Mouse (Mus musculus): ENCODE results near the gene Fam69b. TPM values are rescaled to one million over a fixed set of nuclear protein-coding genes. Genes with fewer than 3 reads are reported as not detected.
A peak's percentile ranks its signal among the peaks of the same experiment; 100 is the strongest.

Gene Fam69b
- 17.5 and 19.9 TPM in 2 replicates for total RNA-seq (2017)

DNA sequence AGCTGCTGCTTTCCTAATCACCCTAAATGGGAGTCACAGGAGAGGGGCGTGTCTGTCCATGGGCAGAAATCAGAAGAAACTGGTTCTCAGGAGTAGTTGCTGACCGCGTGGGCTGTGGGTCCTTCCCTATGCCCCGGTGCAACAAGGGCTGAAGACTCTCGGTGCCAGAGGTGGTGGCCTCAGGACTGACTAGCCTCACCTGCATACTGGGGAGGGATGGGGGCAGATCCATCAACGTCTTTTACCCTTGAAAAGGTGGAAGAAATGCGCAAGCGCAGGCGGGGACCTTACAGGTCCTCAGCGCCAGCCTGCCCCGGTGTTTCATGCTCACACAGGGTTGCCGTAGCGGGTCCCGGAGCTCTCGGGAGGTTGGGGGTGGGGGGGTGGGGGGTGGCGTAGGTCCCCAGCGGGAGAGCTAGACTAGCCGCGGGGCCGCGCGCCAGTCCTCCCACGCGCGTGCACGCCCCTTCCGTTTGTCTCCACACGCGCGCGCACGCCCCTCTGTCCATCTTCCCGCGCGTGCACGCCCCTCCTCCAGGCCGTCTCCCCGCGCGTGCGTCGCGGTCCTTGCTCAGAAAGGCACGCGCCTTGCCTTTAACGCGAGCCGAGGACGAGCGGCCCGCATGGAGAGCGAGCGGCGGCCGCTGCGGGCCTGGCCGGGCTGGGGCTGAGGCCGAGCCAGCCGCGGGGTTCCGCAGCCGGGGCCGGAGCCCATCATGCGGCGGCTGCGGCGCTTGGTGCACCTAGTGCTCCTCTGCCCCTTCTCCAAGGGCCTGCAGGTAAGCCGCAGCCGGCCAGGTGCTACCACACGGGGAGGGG lies at the start of gene Fam69b:
TSS of gene Fam69b (plus strand) at position 537 of the 819 bp plus-strand sequence.
- ATAC-seq (replicated peaks; ENCODE audit: low read depth, poor library complexity, severe bottlenecking) = peak; percentile 46; the same call in 1 of the 2 replicates

DNA sequence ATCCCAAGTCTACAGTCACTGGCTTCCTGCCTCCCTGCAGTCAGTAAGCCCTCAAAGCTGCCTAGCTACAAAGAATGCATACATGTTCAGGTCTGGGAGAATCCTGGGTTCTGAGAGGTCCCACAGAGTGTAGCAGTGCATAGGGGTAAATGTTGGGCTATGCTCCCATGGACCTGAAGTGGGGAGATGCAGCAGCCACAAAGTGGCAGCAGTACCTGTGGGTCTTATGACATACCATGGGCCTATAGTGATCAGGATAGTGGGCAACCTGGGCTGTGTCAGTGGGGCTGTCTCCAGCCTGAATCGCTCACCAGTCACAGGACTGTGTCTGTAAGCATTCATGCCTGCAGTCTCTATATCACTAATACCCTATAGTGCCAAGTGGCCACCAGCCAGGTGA lies 48.5 kb upstream of the Fam69b start, which contains the start of gene Egfl7:
TSS of gene Egfl7 (plus strand) at position 301 of the 400 bp plus-strand sequence.
- no peak for ATAC-seq (replicated peaks; ENCODE audit: low read depth, poor library complexity, severe bottlenecking)

DNA sequence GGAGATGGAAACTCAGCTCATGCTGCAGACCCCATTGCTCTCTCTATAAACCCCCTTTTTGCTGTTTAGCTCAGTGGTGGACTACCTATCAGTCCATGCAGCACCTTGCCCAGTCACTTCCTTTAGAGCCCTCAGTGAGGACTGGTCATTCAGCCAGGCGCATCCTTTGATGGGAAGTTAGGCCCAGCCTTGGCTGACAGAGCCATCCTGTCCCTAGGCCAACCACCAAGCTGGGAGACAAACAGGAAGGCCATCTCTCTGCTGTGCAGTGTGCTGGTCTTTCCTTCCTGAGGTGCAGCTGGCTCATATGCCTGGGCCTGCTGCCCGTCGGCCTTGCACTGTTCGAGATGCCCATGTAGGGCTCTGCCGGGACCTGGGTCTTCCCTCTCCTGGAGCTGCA lies 47.5 kb upstream of the Fam69b start:
- no peak for ATAC-seq (replicated peaks; ENCODE audit: low read depth, poor library complexity, severe bottlenecking)

DNA sequence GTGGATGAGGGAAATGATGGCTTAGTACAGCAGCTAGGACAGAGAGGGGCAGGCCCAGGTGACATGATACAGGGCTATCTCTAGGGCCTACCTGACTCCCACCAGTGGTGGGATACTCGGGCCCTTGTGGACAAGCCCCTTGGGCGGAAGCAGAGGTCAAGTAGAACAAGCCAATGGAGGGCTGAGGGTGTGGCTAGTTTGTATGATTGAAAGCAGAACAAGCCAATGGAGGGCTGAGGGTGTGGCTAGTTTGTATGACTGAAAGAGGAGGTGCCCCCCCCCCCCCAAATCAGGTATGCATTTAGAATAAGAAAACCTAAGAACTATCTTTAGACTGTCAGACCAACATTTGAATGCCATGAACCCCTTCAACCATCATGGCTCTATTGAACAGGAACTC lies 46.1 kb upstream of the Fam69b start:
- no peak for ATAC-seq (replicated peaks; ENCODE audit: low read depth, poor library complexity, severe bottlenecking)

DNA sequence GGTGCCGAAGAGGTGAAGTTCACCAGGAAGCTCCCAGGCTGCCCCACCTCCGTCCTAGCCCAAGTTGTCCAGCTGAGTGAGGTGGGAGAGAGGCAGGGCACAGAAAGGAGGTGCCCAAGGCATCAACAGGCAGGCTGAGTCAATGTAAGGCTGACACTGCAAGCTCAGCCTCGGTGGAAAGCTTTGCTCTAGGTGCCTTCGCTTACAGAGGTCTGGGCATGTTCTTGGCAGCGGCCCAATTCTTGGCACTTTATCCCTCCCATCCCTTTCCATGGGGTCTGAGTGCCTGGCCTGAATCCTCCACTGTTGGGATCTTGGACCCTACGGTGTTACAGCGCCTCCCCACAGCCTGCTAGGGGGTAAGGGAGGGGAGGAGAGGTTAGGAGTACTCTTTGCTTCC lies 45.5 kb upstream of the Fam69b start:
- no peak for ATAC-seq (replicated peaks; ENCODE audit: low read depth, poor library complexity, severe bottlenecking)

DNA sequence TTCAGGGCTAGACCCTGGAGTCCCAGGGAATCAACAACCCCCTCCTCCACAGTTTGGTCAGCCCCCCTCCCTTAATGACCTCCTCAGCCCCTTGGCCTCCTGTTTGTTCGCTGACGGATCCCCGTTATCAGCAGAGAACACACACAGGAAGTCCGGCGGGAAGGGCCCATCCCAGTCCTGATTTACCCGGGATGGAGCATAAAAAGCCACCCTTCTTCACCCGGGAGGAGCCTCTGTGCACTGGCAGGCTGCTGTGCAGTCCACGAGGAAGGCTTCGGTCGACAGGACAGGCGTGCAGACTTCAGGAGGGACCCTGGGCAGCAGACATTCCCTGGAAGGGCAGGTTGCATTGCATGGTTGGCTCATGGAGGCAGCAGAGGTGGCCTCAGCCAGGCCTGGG lies 44.6 kb upstream of the Fam69b start:
- no peak for ATAC-seq (replicated peaks; ENCODE audit: low read depth, poor library complexity, severe bottlenecking)

DNA sequence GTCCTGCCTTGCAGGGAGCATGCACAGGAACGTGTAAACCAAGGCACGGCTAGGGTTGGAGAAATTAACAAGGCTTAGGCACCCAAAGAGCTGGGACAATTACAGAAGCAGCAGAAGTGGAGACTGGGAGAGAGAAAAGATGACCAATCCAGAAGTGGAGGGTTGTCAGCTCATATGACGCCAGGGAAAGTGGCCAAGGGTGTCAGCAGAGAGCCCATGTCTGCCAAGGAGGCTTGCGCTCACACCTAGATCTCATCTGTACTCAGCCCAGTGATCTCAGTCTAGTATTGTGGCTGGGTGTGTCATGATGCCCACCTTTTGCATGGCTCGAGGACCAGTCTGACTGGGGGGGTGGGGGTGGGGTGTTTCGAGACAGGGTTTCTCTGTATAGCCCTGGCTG lies 42.5 kb upstream of the Fam69b start:
- no peak for ATAC-seq (replicated peaks; ENCODE audit: low read depth, poor library complexity, severe bottlenecking)

DNA sequence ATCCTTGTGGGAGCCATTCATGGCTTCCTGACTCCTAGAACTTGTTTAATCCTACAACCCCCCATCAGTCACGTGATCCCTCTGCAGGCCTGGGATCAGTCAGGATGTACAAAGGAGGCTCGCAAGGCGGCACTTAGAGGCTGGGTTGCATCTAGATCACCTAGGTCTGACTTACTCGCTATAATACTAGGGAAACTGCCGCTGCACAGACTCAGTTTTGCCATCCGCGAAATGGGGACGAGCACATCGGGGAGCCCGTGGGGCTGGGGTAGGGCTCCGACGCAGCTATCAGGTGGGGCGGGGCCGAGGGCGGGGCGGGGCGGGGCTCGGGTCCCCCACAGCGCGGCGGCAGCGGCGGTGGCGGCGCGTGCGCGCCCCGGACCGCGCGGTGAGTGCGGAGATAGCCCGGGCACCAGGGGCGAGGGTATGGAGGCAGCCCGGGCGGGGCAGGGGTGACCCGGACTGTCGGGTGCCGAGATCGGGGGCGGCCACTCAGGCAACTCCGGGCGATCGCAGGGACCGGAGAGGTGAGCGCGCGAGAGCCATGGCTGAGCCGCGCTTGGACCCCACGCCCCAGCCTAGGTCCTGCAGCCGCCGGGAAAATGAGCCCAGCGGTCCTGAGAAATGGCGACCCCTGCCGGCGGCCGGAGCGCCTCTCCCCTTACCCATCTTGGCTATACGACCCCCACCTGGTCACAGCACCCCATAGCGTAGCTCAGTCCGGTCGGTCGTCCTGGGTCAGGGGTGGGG lies 41.8 kb upstream of the Fam69b start, which contains the start of gene Gm20532:
TSS of gene Gm20532 (plus strand) at position 346 of the 750 bp plus-strand sequence.
- ATAC-seq (replicated peaks; ENCODE audit: low read depth, poor library complexity, severe bottlenecking) = peak; percentile 17

DNA sequence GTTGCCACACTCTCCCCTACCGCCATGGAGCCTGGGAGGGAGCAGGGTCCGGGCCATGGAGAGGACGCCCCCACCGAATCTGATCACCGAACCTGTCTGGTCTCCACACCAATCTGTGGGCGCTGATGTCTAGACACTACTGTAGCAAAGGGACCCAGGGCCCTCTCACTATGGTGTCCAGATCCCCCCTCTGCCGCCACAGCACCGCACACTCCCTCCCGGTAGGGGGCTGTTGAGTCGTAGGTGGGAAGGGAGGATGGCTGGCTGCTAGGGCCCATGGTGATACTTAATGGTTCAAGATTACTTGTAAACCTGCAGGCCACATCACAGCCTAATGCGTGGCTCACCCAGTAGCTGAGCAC lies 41.2 kb upstream of the Fam69b start:
- ATAC-seq (replicated peaks; ENCODE audit: low read depth, poor library complexity, severe bottlenecking) = peak; percentile 61

DNA sequence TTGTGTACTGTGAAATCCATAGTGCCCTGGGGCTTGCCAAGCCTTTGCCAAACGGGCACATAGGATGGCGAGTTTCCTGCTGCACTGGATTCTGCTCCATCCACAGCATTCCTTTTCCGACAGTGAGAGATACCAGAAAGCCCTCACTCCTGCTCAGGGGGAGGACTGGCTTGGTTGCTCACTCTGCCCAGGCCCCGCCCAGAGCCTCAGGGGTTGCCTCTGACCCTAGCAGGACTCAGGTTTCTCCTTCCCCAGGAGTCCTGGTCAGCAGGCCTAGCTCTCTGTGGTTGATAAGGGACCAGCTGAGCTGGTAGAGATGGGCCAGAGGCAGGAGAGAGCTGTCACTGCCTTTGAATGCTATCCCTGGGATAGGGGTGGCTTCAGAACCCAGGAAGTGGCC lies 39.7 kb upstream of the Fam69b start:
- no peak for ATAC-seq (replicated peaks; ENCODE audit: low read depth, poor library complexity, severe bottlenecking)

DNA sequence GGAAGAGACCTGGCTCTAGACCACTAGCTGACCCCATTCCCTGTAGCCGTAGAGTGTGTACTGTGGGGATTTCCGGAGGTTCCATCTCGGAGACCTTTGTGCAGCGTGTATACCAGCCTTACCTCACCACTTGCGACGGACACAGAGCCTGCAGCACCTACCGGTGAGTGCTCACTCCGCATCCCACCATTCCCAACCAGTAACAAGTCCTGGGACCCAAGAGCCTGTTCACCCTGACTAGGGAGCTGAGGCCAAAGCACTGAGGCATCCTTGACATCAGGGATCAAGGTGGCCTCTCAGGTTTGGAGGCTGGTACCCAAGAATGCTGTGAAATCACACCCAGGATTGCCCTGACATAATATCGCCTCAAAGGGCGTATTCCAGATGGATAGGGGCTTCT lies 39.0 kb upstream of the Fam69b start:
- ATAC-seq (replicated peaks; ENCODE audit: low read depth, poor library complexity, severe bottlenecking) = no peak

DNA sequence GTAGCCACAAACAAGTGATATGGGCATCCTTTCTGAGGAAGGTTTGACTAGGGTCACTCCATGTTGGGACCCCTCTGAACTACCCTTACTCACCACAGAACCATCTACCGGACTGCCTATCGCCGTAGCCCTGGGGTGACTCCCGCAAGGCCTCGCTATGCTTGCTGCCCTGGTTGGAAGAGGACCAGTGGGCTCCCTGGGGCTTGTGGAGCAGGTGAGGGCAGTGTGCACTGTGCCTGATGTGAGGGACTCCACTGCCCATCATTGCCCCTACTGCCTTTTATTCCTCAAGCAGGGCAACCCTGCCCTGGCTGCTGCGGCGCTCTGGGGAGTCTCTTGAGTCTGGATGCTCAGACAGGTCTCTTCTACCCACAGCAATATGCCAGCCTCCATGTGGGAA lies 38.0 kb upstream of the Fam69b start:
- ATAC-seq (replicated peaks; ENCODE audit: low read depth, poor library complexity, severe bottlenecking) = no peak

DNA sequence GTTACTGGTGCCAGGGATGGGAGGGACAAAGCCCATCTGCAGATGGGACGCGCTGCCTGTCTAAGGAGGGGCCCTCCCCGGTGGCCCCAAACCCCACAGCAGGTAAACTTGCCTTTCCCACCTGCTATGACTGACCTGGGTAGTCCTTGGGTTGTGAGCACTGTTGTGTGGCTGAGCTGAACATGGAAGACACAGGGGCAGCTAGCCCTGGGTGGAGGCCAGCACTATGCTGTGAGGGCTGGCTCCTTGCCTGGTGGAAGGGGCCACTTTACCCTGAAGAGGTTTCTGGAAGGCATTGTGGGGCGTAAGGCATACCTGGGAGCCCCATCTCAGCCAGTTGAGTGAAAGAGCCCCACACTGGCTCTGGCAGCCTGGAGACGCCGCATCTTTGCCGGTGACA lies 37.3 kb upstream of the Fam69b start:
- no peak for ATAC-seq (replicated peaks; ENCODE audit: low read depth, poor library complexity, severe bottlenecking)

DNA sequence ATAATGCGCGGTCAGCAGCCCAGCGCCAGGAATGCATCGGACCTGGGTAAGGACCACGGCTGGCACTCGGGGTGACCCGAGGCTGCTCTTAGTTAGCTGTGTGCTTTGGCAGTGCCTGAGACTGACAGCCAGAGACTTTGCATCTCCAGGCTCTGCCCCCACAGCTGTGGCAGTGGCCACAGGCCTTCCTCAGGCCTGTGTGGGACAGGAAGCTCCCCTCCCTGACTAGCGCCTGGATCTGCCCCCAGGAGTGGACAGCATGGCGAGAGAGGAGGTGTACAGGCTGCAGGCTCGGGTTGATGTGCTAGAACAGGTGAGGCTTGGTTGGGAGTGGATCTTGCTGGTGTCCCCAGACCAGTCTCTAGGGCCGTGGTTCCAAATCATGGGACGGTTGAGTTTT lies 36.8 kb upstream of the Fam69b start:
- ATAC-seq (replicated peaks; ENCODE audit: low read depth, poor library complexity, severe bottlenecking) = no peak

DNA sequence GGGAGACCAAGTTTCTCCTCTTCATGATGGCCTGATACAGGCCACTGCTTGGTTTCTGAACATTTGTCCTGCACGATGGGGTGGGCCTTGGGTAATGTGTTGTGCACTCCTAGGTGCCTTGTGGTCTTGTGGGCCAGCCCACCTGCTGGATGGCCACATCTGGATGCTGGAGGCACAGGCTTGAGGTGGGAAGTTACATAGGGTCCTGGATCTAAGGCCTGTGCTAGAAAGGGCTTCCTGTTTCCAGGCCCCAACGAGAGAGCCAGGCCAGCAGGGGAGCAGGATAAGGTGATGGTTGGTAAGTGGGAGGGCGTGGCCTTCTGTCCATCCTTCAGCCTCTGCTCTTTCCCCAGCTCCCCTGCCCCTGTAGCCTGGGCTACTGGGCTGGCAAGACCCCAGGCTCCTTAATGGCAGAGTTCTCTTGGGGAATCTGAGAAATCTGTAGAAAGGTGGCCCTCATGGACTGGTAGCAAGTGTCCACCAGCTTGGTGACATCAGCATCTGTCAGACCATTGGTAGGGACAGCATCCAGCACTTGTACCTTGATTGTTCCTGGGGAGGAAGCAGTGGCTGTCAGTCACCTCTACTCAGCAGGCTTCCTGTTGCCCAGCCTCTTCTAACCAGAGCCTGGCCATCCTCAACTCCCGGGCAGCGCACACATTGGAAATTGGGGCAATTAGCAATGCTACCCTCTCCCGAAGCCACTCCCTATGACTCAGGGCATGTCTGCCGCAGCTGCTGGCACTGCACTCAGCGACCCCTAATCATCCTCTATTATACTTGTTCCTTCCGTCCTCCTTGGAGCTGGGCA lies 34.8 kb upstream of the Fam69b start:
- no peak for ATAC-seq (replicated peaks; ENCODE audit: low read depth, poor library complexity, severe bottlenecking)

DNA sequence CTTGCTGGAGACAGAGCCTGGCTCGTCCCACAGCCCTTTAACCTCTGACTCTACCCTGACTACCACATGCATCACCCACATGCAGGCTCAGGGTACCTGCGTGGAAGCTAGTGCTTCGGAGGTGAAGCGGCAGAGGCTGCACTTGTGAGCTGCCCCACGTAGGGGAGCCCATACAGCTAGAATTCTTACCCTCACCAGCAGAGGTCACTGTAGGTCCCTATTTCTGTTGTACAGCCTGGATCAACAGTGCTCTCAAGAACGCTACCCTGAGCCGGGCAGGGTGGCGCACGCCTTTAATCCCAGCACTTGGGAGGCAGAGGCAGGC lies 34.3 kb upstream of the Fam69b start:
- peak; percentile 73 for ATAC-seq (replicated peaks; ENCODE audit: low read depth, poor library complexity, severe bottlenecking)

DNA sequence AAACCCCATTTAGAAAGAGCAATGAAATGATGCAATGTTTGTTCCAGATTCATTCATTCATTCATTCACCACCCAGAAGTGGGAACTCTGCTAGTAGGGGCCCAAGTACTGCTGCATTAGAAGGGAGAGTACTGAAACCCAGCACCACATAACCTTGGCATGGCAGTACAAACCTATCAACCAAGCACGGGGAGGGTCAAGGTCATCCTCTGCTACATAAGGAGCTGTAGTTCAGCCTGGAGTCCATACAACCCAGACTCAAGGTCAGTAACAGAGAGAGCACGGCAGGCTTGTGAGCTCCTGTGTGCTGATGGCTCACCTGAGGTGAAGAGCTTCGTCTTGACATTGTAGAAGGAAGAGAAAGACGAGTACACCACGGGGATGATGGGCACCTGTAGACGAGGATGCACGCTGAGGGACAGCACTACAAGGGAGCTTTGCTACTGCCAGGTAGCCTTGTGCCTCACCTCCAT lies 33.8 kb upstream of the Fam69b start:
- ATAC-seq (replicated peaks; ENCODE audit: low read depth, poor library complexity, severe bottlenecking) = no peak

DNA sequence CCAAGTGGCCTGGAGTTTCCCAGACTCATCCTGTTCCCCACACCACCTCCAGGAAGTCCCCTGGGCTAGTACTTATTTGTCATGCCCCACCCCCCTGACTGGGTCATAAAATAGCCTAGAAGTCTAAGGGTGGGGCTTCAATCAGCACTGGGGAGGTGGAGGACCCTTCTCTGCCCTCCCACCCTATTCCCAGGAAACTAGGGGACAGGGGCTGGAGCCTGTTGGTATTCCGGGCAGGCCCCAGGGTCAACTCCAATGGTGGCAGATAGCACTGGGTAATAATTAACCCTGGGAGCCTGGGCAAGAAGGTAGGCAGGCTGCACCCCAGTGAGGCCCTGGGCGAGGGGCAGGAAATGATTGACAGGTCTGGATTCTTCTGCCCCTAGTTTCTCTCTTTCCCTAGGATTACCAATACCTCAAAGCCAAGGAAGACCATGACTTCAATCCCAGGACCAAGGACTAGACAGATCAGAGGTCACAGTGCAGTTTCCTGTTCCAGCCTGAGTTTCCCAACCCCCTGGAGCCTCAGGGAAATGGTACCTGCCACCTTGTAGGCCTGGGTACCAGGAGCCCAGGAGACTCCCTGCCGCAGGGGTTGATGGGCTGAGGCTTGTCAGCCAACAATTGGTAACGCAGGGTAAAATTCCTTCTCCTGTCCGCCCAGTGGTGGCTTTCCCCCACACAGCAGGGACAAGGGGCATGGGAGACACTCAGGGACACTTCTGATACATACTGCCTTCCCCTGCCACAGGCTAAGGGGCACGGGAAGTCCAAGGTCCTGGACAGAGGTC lies 33.1 kb upstream of the Fam69b start:
- ATAC-seq (replicated peaks; ENCODE audit: low read depth, poor library complexity, severe bottlenecking) = no peak

DNA sequence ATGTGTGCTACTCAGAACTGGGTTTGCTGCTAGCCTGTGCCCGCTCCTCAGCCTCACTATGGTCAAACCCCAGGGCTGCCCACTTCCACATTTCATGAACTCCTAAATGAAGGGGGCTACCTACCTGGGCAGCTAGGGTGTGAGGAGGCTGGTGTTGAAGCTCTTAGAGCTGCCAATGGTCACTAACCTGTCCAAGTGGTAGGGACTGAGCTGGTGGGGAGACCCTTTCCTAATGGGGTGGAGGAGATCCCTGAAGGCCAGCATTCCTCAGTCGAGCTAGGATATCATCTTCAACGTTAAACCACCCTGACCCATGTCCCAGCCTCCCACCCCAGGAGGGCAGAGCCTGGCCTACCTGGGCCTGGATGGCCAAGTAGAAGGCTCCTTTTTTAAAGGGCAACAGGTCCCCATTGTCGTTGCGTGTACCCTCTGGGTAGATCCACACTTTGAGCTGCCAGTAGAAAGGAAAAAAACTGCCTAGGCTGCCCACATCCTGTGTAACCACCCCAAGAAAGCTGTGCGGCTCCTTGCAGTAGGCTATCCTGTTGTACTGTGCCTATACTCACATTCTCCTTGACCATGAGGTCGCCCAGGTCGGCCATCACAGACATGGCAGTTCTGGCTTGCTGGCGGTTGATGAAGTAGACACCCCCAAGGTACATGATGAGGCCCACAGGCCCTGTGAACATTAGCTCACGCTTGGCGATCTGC lies 32.4 kb upstream of the Fam69b start:
- no peak for ATAC-seq (replicated peaks; ENCODE audit: low read depth, poor library complexity, severe bottlenecking)

Data from common myeloid progenitor, adult 5-6 weeks (primary cell).